Mouse (Mus musculus) embryonic fibroblast, embryonic 13.5 days (primary cell): Measurements from ENCODE around the gene Ipo4.

Experiments used
- CTCF ChIP-seq: IDR thresholded peaks from 2 replicates; pipeline ENCODE4 v1.5.1; 2011; ENCODE audit warnings: mild to moderate bottlenecking, control low read depth, low read length, moderate library complexity, borderline replicate concordance; ENCODE audit not compliant: insufficient read depth
- POLR2A ChIP-seq: IDR thresholded peaks from 2 replicates; pipeline ENCODE4 v1.6.1; 2011; ENCODE audit warnings: low read depth, mild to moderate bottlenecking, control low read depth, low read length, moderate library complexity

- TF ChIP-seq POLR2A (no peak), CTCF (no peak)
These were observed 57.0 kb downstream of the Ipo4 start for GRCm38 (mm10) chr14:55578668-55579269.
